Mouse (Mus musculus) intestine, embryonic 14.5 days (tissue): ENCODE measurements at regions not wholly inside any gene's neighbourhood (a gene's known extent, or its start where the extent isn't known, plus 50 kb on each side); places are given as distances from the start of the nearest gene placed in this dataset.

ENCODE experiments used
- ATAC-seq: fragments of 200-750 bp; cut with Nextera tagmentation; replicated peaks from 2 replicates; pipeline ENCODE4 v1.8.0; 2017; ENCODE audit warnings: low read depth, moderate number of reproducible peaks, moderate TSS enrichment, moderate library complexity; ENCODE audit not compliant: low FRiP score, low TSS enrichment
- DNase-seq: peaks from one replicate; pipeline ENCODE4 v3.0.0-alpha.2; 2018; ENCODE audit warnings: low spot score
- H3K27ac ChIP-seq: fragments of 300-500 bp; sonication (generic); 2 replicates; pipeline ENCODE4 v1.5.1; 2014; ENCODE audit warnings: low read depth, mild to moderate bottlenecking, control low read depth
- H3K27me3 ChIP-seq: fragments of 300-500 bp; sonication (generic); replicated peaks from 2 replicates; pipeline ENCODE4 v1.6.1; 2014; ENCODE audit warnings: low read length, control low read depth; ENCODE audit not compliant: control insufficient read depth, insufficient read depth
- H3K36me3 ChIP-seq: fragments of 300-500 bp; sonication (generic); 2 replicates; pipeline ENCODE4 v1.6.1; 2014; ENCODE audit warnings: low read length, control low read depth; ENCODE audit not compliant: control insufficient read depth, insufficient read depth
- H3K4me1 ChIP-seq: fragments of 300-500 bp; sonication (generic); replicated peaks from 2 replicates; pipeline ENCODE4 v1.6.1; 2014; ENCODE audit warnings: low read length, control low read depth, mixed read lengths; ENCODE audit not compliant: control insufficient read depth, insufficient read depth
- H3K4me2 ChIP-seq: fragments of 300-500 bp; sonication (generic); 2 replicates; pipeline ENCODE4 v1.6.1; 2014; ENCODE audit warnings: low read length
- H3K4me3 ChIP-seq: fragments of 300-500 bp; sonication (generic); 2 replicates; pipeline ENCODE4 v1.5.1; 2014; ENCODE audit warnings: low read depth, low read length, control low read depth, mixed read lengths
- H3K9ac ChIP-seq: fragments of 300-500 bp; sonication (generic); 2 replicates; pipeline ENCODE4 v1.6.1; 2014; ENCODE audit warnings: mild to moderate bottlenecking, low read length
- H3K9me3 ChIP-seq: fragments of 300-500 bp; sonication (generic); 2 replicates; pipeline ENCODE4 v1.6.1; 2016; ENCODE audit warnings: low read length, control low read depth; ENCODE audit not compliant: control insufficient read depth
- WGBS: fragments of 180-500 bp; shearing (Covaris S2); extraction: QIAGEN DNeasy Blood & Tissue Kit; methylation state at CpG from one replicate; pipeline ENCODE4 v1.1.7; 2014; 5-methylcytosine and 5-hydroxymethylcytosine counted together

- peaks cover 8% of the 10 kb centered on the region; the same call in 1 of the 2 replicates for H3K4me1 ChIP-seq
- H3K4me3 ChIP-seq = no peak overlapping the region
- no peaks in the 10 kb centered on the region for H3K27me3 ChIP-seq
- no peaks in the 10 kb centered on the region for H3K36me3 ChIP-seq
- no peak overlapping the region for H3K9ac ChIP-seq
- ATAC-seq (0 out of 2 replicates have a peak, but pooled peaks have one; percentile 45), DNase-seq (peak; percentile 60)
- 0 out of 2 replicates have a peak, but pooled peaks cover 6% of the 10 kb centered on the region for H3K9me3 ChIP-seq
- H3K4me2 ChIP-seq = peak overlapping the region; percentile 41
- H3K27ac ChIP-seq = peak overlapping the region; percentile 61
- WGBS = 16% methylated on average over 3 of the region's 3 CpGs
Measured at GRCm38 (mm10) chr4:95105424-95105823, 53.4 kb upstream of the Jun start.

- Histone ChIP-seq H3K4me3 (no peak overlapping the region; the same call in 1 of the 2 replicates), H3K27ac (peak overlapping the region; percentile 61), H3K4me2 (peak overlapping the region; percentile 41), H3K9me3 (0 out of 2 replicates have a peak, but pooled peaks cover 6% of the 10 kb centered on the region), H3K9ac (peak overlapping the region; percentile 27; the same call in 1 of the 2 replicates), H3K36me3 (no peaks in the 10 kb centered on the region), H3K27me3 (no peaks in the 10 kb centered on the region), H3K4me1 (peaks cover 8% of the 10 kb centered on the region; the same call in 1 of the 2 replicates)
- ATAC-seq (peak; percentile 62; the same call in 1 of the 2 replicates), DNase-seq (peak; percentile 65)
- WGBS = 34% methylated on average over 16 of the region's 16 CpGs
Measured at GRCm38 (mm10) chr4:95105926-95106622, 54.1 kb upstream of the Jun start.

GRCm38 (mm10) chr4:95106881-95107665 is 55.1 kb upstream of the Jun start:
- Histone ChIP-seq H3K27me3 (no peaks in the 10 kb centered on the region), H3K9me3 (0 out of 2 replicates have a peak, but pooled peaks cover under 1% of the 10 kb centered on the region), H3K4me2 (no peak overlapping the region), H3K36me3 (no peaks in the 10 kb centered on the region), H3K27ac (no peak overlapping the region), H3K9ac (no peak overlapping the region), H3K4me1 (peaks cover 8% of the 10 kb centered on the region; the same call in 1 of the 2 replicates), H3K4me3 (no peak overlapping the region)
- no peak for ATAC-seq
- WGBS = 73% methylated on average over 10 of the region's 10 CpGs
- DNase-seq = no peak

GRCm38 (mm10) chr4:95108811-95109210 is 56.8 kb upstream of the Jun start:
- H3K9me3 ChIP-seq = no peaks in the 10 kb centered on the region
- no peak overlapping the region for H3K9ac ChIP-seq
- DNase-seq (no peak), ATAC-seq (no peak)
- peaks cover 8% of the 10 kb centered on the region; the same call in 1 of the 2 replicates for H3K4me1 ChIP-seq
- no peak overlapping the region for H3K4me3 ChIP-seq
- H3K27ac ChIP-seq = no peak overlapping the region
- 67% methylated on average over 6 of the region's 6 CpGs for WGBS
- H3K27me3 ChIP-seq = no peaks in the 10 kb centered on the region
- no peak overlapping the region for H3K4me2 ChIP-seq
- H3K36me3 ChIP-seq = no peaks in the 10 kb centered on the region

GRCm38 (mm10) chr4:95110828-95111227 is 58.8 kb upstream of the Jun start:
- DNase-seq (peak; percentile 24), ATAC-seq (no peak)
- Histone ChIP-seq H3K4me2 (no peak overlapping the region), H3K27me3 (no peaks in the 10 kb centered on the region), H3K36me3 (no peaks in the 10 kb centered on the region), H3K9me3 (no peaks in the 10 kb centered on the region), H3K4me3 (no peak overlapping the region), H3K27ac (no peak overlapping the region), H3K4me1 (peaks cover 8% of the 10 kb centered on the region; the same call in 1 of the 2 replicates), H3K9ac (no peak overlapping the region)
- 84% methylated on average over 8 of the region's 8 CpGs for WGBS

GRCm38 (mm10) chr4:95117158-95117681 is 65.2 kb upstream of the Jun start:
- Histone ChIP-seq H3K9me3 (no peaks in the 10 kb centered on the region), H3K27ac (no peak overlapping the region), H3K36me3 (no peaks in the 10 kb centered on the region), H3K4me3 (no peak overlapping the region), H3K4me2 (no peak overlapping the region), H3K4me1 (no peaks in the 10 kb centered on the region), H3K9ac (no peak overlapping the region), H3K27me3 (no peaks in the 10 kb centered on the region)
- ATAC-seq = no peak
- DNase-seq = no peak
- WGBS = 52% methylated on average over 5 of the region's 5 CpGs

GRCm38 (mm10) chr4:95120876-95121275 is 68.9 kb upstream of the Jun start:
- H3K4me3 ChIP-seq = no peak overlapping the region
- ATAC-seq (no peak), DNase-seq (no peak)
- 88% methylated on average over 1 of the region's 1 CpGs for WGBS
- H3K4me1 ChIP-seq = no peaks in the 10 kb centered on the region
- H3K36me3 ChIP-seq = no peaks in the 10 kb centered on the region
- H3K27ac ChIP-seq = no peak overlapping the region
- no peaks in the 10 kb centered on the region for H3K27me3 ChIP-seq
- no peaks in the 10 kb centered on the region for H3K9me3 ChIP-seq
- H3K4me2 ChIP-seq = no peak overlapping the region
- H3K9ac ChIP-seq = no peak overlapping the region

GRCm38 (mm10) chr4:95125346-95125745 is 73.3 kb upstream of the Jun start:
- no peak overlapping the region for H3K4me2 ChIP-seq
- no peak overlapping the region for H3K27ac ChIP-seq
- no peak overlapping the region for H3K4me3 ChIP-seq
- no peaks in the 10 kb centered on the region for H3K27me3 ChIP-seq
- ATAC-seq = no peak
- 94% methylated on average over 1 of the region's 1 CpGs for WGBS
- DNase-seq = peak; percentile 34
- H3K9ac ChIP-seq = no peak overlapping the region
- H3K36me3 ChIP-seq = no peaks in the 10 kb centered on the region
- H3K4me1 ChIP-seq = no peaks in the 10 kb centered on the region
- H3K9me3 ChIP-seq = no peaks in the 10 kb centered on the region
